Mouse (Mus musculus): ENCODE data around the gene Id2. TPM values are rescaled to one million over a fixed set of nuclear protein-coding genes. Genes with fewer than 3 reads are reported as not detected.

Gene Id2
- total and polyA plus RNA-seq, 2 experiments, result 81.9 to 199 TPM

DNA sequence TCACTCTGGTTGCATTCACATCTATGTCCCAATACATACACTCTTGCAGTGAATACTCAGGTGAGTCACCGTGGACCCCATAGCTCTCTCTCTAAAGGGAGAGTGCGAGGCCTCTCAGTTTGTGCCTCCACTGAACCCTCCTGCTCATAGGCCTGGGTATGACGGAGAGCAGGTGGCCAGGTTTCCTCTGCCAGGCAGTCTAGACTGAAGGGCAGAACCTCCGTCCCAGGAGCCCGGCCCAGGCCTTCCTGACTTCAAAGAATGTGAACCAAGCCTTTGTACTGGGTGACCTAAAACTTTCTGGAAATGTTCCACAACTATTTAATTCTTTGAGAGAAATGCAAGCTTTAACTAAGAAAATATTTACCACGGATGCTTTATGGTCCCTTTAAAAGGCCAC is 7.0 kb upstream of the Id2 start:
- 45% methylated on average over 6 of the region's 6 CpGs for WGBS
- peak; percentile 40 for DNase-seq (ENCODE audit: extremely low read depth, low read depth, low spot score)
- no peaks in the 10 kb centered on the region for H3K27me3 ChIP-seq (ENCODE audit: control insufficient read depth, insufficient read depth, low read length)
- H3K79me2 ChIP-seq (ENCODE audit: control insufficient read depth, insufficient read depth, low read length), result no peaks in the 10 kb centered on the region
- no peak overlapping the region for H3K4me3 ChIP-seq (ENCODE audit: insufficient read depth, low read depth, low read length)
- H3K27ac ChIP-seq (replicated peaks; ENCODE audit: insufficient read depth, low read depth, low read length), result no peak overlapping the region
- no peaks in the 10 kb centered on the region for H3K36me3 ChIP-seq (ENCODE audit: control insufficient read depth, insufficient read depth, low read length)
- H3K4me1 ChIP-seq (ENCODE audit: control insufficient read depth, insufficient read depth, low read length), result peaks cover 6% of the 10 kb centered on the region
- H3K9ac ChIP-seq (ENCODE audit: low read depth, low read length), result no peak overlapping the region
- TF ChIP-seq CTCF (IDR thresholded peaks at IDR 0.05; ENCODE audit: low read depth, low read length) (no peak), POLR2A (IDR thresholded peaks at IDR 0.05; ENCODE audit: extremely low read depth, insufficient read depth, low read length) (no peak)

GRCm38 (mm10) chr12:25101389-25101788 is 4.4 kb upstream of the Id2 start:
- Histone ChIP-seq H3K4me3 (ENCODE audit: insufficient read depth, low read depth, low read length) (no peak overlapping the region), H3K9ac (ENCODE audit: low read depth, low read length) (no peak overlapping the region), H3K79me2 (ENCODE audit: control insufficient read depth, insufficient read depth, low read length) (no peaks in the 10 kb centered on the region), H3K27ac (replicated peaks; ENCODE audit: insufficient read depth, low read depth, low read length) (0 out of 2 replicates have a peak overlapping the region, but pooled peaks have one; percentile 10), H3K27me3 (ENCODE audit: control insufficient read depth, insufficient read depth, low read length) (no peaks in the 10 kb centered on the region), H3K4me1 (ENCODE audit: control insufficient read depth, insufficient read depth, low read length) (peaks cover 6% of the 10 kb centered on the region), H3K36me3 (ENCODE audit: control insufficient read depth, insufficient read depth, low read length) (no peaks in the 10 kb centered on the region)
- 12% methylated on average over 5 of the region's 5 CpGs for WGBS
- TF ChIP-seq CTCF (IDR thresholded peaks at IDR 0.05; ENCODE audit: low read depth, low read length) (no peak), POLR2A (IDR thresholded peaks at IDR 0.05; ENCODE audit: extremely low read depth, insufficient read depth, low read length) (no peak)
- DNase-seq (ENCODE audit: extremely low read depth, low read depth, low spot score), result peak; percentile 83

DNA sequence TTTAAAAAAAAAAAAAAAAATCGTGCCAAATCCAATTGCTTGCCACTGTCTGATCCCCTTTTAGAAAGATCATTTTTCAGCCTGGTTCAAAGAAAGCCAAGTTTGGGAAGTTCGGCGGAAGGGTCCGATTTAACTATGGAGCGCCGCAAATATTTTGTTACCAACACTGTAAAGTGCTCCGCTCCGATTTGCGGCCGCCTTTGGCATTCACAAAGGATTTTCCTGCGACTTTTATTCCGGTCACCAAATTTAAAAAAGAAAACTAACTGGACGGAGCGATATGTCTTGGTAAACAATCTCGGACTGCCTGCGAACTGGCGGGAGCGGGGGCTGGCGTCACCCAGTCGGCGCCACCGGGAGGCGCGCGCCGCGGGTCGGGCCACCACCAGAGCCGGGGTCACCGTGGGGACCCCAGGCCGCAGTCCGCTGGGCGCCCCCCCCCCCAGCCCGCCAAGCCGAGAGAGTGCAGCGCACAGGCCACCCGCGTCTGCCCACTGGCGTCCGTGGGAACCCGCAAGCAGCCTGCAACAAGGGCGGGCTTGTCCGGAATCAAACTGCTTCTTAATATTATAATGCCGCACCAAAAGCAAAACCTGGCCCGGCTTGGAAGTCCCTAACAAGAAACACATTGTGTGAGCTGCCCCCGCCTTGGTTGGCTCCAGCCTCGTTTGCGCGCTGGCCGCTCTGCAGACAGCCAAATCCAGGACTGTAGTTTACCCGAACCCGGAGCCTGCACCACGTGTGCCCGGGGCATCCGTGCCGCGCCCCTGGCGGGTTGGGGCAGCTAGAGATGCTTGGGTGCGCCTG is 3.7 kb upstream of the Id2 start:
- peak overlapping the region; percentile 95 for H3K27ac ChIP-seq (replicated peaks; ENCODE audit: insufficient read depth, low read depth, low read length)
- H3K79me2 ChIP-seq (ENCODE audit: control insufficient read depth, insufficient read depth, low read length), result peaks cover 1% of the 10 kb centered on the region; the same call in 1 of the 2 replicates
- no peaks in the 10 kb centered on the region for H3K36me3 ChIP-seq (ENCODE audit: control insufficient read depth, insufficient read depth, low read length)
- H3K9ac ChIP-seq (ENCODE audit: low read depth, low read length), result peak overlapping the region; percentile 95
- no peaks in the 10 kb centered on the region for H3K27me3 ChIP-seq (ENCODE audit: control insufficient read depth, insufficient read depth, low read length)
- WGBS, result under 1% methylated on average over 58 of the region's 59 CpGs
- H3K4me1 ChIP-seq (ENCODE audit: control insufficient read depth, insufficient read depth, low read length), result peaks cover 6% of the 10 kb centered on the region
- peak overlapping the region; percentile 61 for H3K4me3 ChIP-seq (ENCODE audit: insufficient read depth, low read depth, low read length)
- 0 out of 2 replicates have a peak, but pooled peaks have one; percentile 45 for TF ChIP-seq POLR2A (IDR thresholded peaks at IDR 0.05; ENCODE audit: extremely low read depth, insufficient read depth, low read length)
- TF ChIP-seq CTCF (IDR thresholded peaks at IDR 0.05; ENCODE audit: low read depth, low read length), result peak; percentile 20; the same call in 1 of the 2 replicates
- DNase-seq (ENCODE audit: extremely low read depth, low read depth, low spot score), result peak; percentile 49

DNA sequence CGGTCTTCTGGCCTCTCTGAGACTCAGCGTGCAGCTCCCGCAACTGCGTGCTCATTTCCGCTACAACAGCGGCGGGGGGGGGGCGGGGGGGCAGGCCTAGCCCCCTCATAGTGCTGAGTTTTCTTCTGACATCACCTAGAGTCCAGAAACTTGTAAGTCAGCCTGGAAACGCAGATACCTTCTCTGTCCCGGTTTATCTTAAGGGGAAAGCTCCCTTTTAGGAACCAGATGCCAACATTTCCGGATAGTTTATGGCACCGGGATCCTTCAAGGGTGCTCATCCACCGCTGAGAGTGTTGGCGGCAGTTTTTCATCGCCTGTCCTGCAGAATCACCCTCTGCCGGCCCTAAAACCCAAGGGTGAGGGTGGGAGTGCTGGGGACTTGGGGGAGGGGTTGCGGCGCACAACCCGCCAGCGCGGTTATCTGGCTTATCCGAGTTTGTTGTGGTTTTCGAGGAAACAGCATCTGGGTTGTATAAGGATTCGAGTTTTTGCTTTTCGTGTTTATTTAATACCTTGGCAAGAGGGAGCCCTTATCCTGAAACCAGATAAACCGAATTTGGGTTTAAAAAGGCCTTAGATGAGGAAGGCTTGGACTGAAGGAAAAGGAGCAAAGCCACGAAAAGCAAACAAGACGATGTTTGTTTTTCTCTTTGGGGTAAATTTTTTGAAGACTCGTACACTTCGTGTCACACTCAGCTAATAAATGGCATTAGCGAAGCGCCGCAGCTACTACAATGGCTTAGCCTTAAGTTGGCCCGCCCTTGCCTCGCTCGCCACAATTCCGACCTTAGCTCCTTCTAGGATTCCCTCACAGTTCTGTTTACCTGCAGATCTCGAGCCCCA is 2.8 kb upstream of the Id2 start:
- H3K9ac ChIP-seq (ENCODE audit: low read depth, low read length), result peak overlapping the region; percentile 95
- H3K79me2 ChIP-seq (ENCODE audit: control insufficient read depth, insufficient read depth, low read length), result peaks cover 7% of the 10 kb centered on the region; the same call in 1 of the 2 replicates
- no peaks in the 10 kb centered on the region for H3K27me3 ChIP-seq (ENCODE audit: control insufficient read depth, insufficient read depth, low read length)
- peak overlapping the region; percentile 95 for H3K27ac ChIP-seq (replicated peaks; ENCODE audit: insufficient read depth, low read depth, low read length)
- peak; percentile 75 for DNase-seq (ENCODE audit: extremely low read depth, low read depth, low spot score)
- no peak for TF ChIP-seq CTCF (IDR thresholded peaks at IDR 0.05; ENCODE audit: low read depth, low read length)
- no peak for TF ChIP-seq POLR2A (IDR thresholded peaks at IDR 0.05; ENCODE audit: extremely low read depth, insufficient read depth, low read length)
- H3K4me1 ChIP-seq (ENCODE audit: control insufficient read depth, insufficient read depth, low read length), result peaks cover 6% of the 10 kb centered on the region
- H3K4me3 ChIP-seq (ENCODE audit: insufficient read depth, low read depth, low read length), result peak overlapping the region; percentile 61
- no peaks in the 10 kb centered on the region for H3K36me3 ChIP-seq (ENCODE audit: control insufficient read depth, insufficient read depth, low read length)
- WGBS, result 1% methylated on average over 38 of the region's 38 CpGs

- DNase-seq (ENCODE audit: extremely low read depth, low read depth, low spot score), result no peak
- TF ChIP-seq CTCF (IDR thresholded peaks at IDR 0.05; ENCODE audit: low read depth, low read length) (no peak), POLR2A (IDR thresholded peaks at IDR 0.05; ENCODE audit: extremely low read depth, insufficient read depth, low read length) (no peak)
- Histone ChIP-seq H3K36me3 (ENCODE audit: control insufficient read depth, insufficient read depth, low read length) (peaks cover under 1% of the 10 kb centered on the region; the same call in 1 of the 2 replicates), H3K27me3 (ENCODE audit: control insufficient read depth, insufficient read depth, low read length) (no peaks in the 10 kb centered on the region), H3K4me1 (ENCODE audit: control insufficient read depth, insufficient read depth, low read length) (peaks cover 6% of the 10 kb centered on the region), H3K4me3 (ENCODE audit: insufficient read depth, low read depth, low read length) (peak overlapping the region; percentile 61), H3K79me2 (ENCODE audit: control insufficient read depth, insufficient read depth, low read length) (peaks cover 7% of the 10 kb centered on the region; the same call in 1 of the 2 replicates), H3K9ac (ENCODE audit: low read depth, low read length) (peak overlapping the region; percentile 95), H3K27ac (replicated peaks; ENCODE audit: insufficient read depth, low read depth, low read length) (peak overlapping the region; percentile 95)
- WGBS, result 5% methylated on average over 9 of the region's 9 CpGs
Measured at GRCm38 (mm10) chr12:25099313-25099562, 2.3 kb upstream of the Id2 start.

All from liver, adult 2 months (tissue).